In genomic region chr13:23700786-23701520, GRCm38 (mm10) we compare ENCODE assay signal across 8 mouse cellular contexts. TPM values are rescaled to one million over a fixed set of nuclear protein-coding genes. Genes with fewer than 3 reads are reported as not detected.
DNase-seq lines count a peak whose midpoint lies in the region; ATAC-seq and TF ChIP-seq lines count a peak whose summit lies in the region.

No protein-coding gene starts in this region.

- no peaks in the 10 kb centered on the region for H3K36me3 ChIP-seq in ES-Bruce4 (ENCODE audit: control insufficient read depth, insufficient read depth, low read length, poor library complexity, severe bottlenecking)
- no peaks in the 10 kb centered on the region for H3K36me3 ChIP-seq in forebrain, embryonic 11.5 days (ENCODE audit: control insufficient read depth, insufficient read depth, low read length)
- no peaks in the 10 kb centered on the region for H3K36me3 ChIP-seq in liver, postnatal 0 days (replicated peaks; ENCODE audit: insufficient read depth, low read length)

- H3K4me1 ChIP-seq in ES-Bruce4 (ENCODE audit: control insufficient read depth, insufficient read depth, low read length), result no peaks in the 10 kb centered on the region
- H3K4me1 ChIP-seq in forebrain, embryonic 11.5 days (replicated peaks; ENCODE audit: control insufficient read depth, insufficient read depth, low read length), result no peaks in the 10 kb centered on the region
- H3K4me1 ChIP-seq in liver, postnatal 0 days (ENCODE audit: insufficient read depth), result peaks cover 7% of the 10 kb centered on the region

- H3K9me3 ChIP-seq in ES-Bruce4 (replicated peaks; ENCODE audit: control insufficient read depth, insufficient read depth, low read length, poor library complexity, severe bottlenecking), result no peaks in the 10 kb centered on the region
- H3K9me3 ChIP-seq in forebrain, embryonic 11.5 days (ENCODE audit: control insufficient read depth, low read length), result no peaks in the 10 kb centered on the region
- H3K9me3 ChIP-seq in liver, postnatal 0 days (ENCODE audit: low read length), result no peaks in the 10 kb centered on the region

- H3K27ac ChIP-seq in ES-Bruce4 (ENCODE audit: insufficient read depth, low read length), result no peak overlapping the region
- no peak overlapping the region for H3K27ac ChIP-seq in forebrain, embryonic 11.5 days (ENCODE audit: low read depth, low read length)
- H3K27ac ChIP-seq in liver, postnatal 0 days (ENCODE audit: low read depth), result no peak overlapping the region

- ATAC-seq in forebrain, embryonic 11.5 days (replicated peaks; ENCODE audit: low FRiP score), result peak; percentile 33
- ATAC-seq in liver, postnatal 0 days, result peak; percentile 54

- TF ChIP-seq CTCF in ES-Bruce4 (IDR thresholded peaks at IDR 0.05; ENCODE audit: low read depth, low read length), result peak; percentile 47
- TF ChIP-seq CTCF in brain, embryonic 14.5 days (IDR thresholded peaks at IDR 0.05; ENCODE audit: borderline replicate concordance, extremely low read depth, insufficient read depth, insufficient read length), result peak; percentile 76; the same call in 1 of the 2 replicates
- TF ChIP-seq CTCF in liver, postnatal 0 days (IDR thresholded peaks at IDR 0.05; ENCODE audit: low read depth), result peak; percentile 96

- TF ChIP-seq POLR2A in ES-Bruce4 (IDR thresholded peaks at IDR 0.05; ENCODE audit: insufficient read depth, low read length), result no peak
- TF ChIP-seq POLR2A in brain, embryonic 14.5 days (IDR thresholded peaks at IDR 0.05; ENCODE audit: borderline replicate concordance, extremely low read depth, insufficient read depth, insufficient read length, poor library complexity, severe bottlenecking), result no peak

- 30% methylated on average over 8 of the region's 8 CpGs for WGBS in forebrain, embryonic 11.5 days
- WGBS in liver, postnatal 0 days (ENCODE audit: insufficient replicate concordance), result 15% methylated on average over 8 of the region's 8 CpGs

- H3K4me3 ChIP-seq in ES-Bruce4 (ENCODE audit: low read depth, low read length), result no peak overlapping the region
- H3K4me3 ChIP-seq in forebrain, embryonic 11.5 days (ENCODE audit: low read depth, low read length), result no peak overlapping the region
- H3K4me3 ChIP-seq in liver, postnatal 0 days (ENCODE audit: low read depth, low read length), result no peak overlapping the region

- TF ChIP-seq EP300 in ES-Bruce4 (IDR thresholded peaks at IDR 0.05; ENCODE audit: insufficient read depth, low read depth, low read length), result no peak
- no peak for TF ChIP-seq EP300 in liver, postnatal 0 days (IDR thresholded peaks at IDR 0.05; ENCODE audit: low read depth)

- no peak overlapping the region for H3K9ac ChIP-seq in ES-Bruce4 (ENCODE audit: low read depth, poor library complexity, severe bottlenecking)
- H3K9ac ChIP-seq in forebrain, embryonic 11.5 days (ENCODE audit: low read length), result no peak overlapping the region
- H3K9ac ChIP-seq in liver, postnatal 0 days (replicated peaks), result no peak overlapping the region

- DNase-seq in brain, embryonic 14.5 days (ENCODE audit: low read depth), result peak; percentile 82
- peak; percentile 77 for DNase-seq in forebrain, embryonic 11.5 days (ENCODE audit: low spot score)
- peak; percentile 82 to 88 for DNase-seq in heart, postnatal 10 days
- peak; percentile 86 for DNase-seq in layer of hippocampus, adult 11-12 months (ENCODE audit: low spot score)
- DNase-seq in liver, postnatal 0 days, result peak; percentile 76
- DNase-seq in ovary, postnatal 14 days (ENCODE audit: low spot score), result peak; percentile 63
- peak; percentile 85 for DNase-seq in thymus, postnatal 0 days (ENCODE audit: low spot score)

- no peak overlapping the region for H3K4me2 ChIP-seq in forebrain, embryonic 11.5 days (ENCODE audit: low read depth, low read length, severe bottlenecking)
- peak overlapping the region; percentile 11; the same call in 1 of the 2 replicates for H3K4me2 ChIP-seq in liver, postnatal 0 days (ENCODE audit: low read depth, low read length)

- no peaks in the 10 kb centered on the region for H3K27me3 ChIP-seq in ES-Bruce4 (ENCODE audit: control insufficient read depth, insufficient read depth, low read length, poor library complexity, severe bottlenecking)
- no peaks in the 10 kb centered on the region for H3K27me3 ChIP-seq in forebrain, embryonic 11.5 days (ENCODE audit: control insufficient read depth, insufficient read depth, low read length)
- no peaks in the 10 kb centered on the region for H3K27me3 ChIP-seq in liver, postnatal 0 days (ENCODE audit: insufficient read depth, low read length)

- intact Hi-C loops in heart, postnatal 10 days (cut with DNase I), result loop anchor here (1.0 kb wide), 1 partner anchor 31 kb away; no protein-coding TSS in a partner anchor

RNA-seq across cellular contexts. Expression of gene Hist1h4c, which starts 2.7 kb away (rescaled TPM):
- 1.3 and 2.5 TPM in 2 replicates for polyA plus RNA-seq in ES-Bruce4 (2011; ENCODE audit: insufficient read depth, insufficient read length, low read depth, missing spikeins)
- 4.6 and 11.6 TPM in 2 replicates for polyA plus RNA-seq in brain, embryonic 14.5 days (2012; rRNA removed)
- polyA plus RNA-seq in forebrain, embryonic 11.5 days (2014; fragmentation: Nextera tagmentation; extraction: Ambion mirVana), result 6.0 and 6.8 TPM in 2 replicates
- 100 to 1,000 TPM; 105 to 116 TPM for total RNA-seq in heart, postnatal 10 days (2021)
- 6.2 and 6.5 TPM in 2 replicates for polyA plus RNA-seq in liver, postnatal 0 days (2015; fragmentation: Nextera tagmentation; extraction: Ambion mirVana)
- polyA plus RNA-seq in thymus, postnatal 0 days (2015; fragmentation: Nextera tagmentation; extraction: Ambion mirVana), result 22.4 and 29.5 TPM in 2 replicates

RNA-seq across cellular contexts. Expression of gene Hist1h1t, which starts 5.3 kb away (rescaled TPM):
- not detected in 2 replicates for polyA plus RNA-seq in ES-Bruce4 (2011; ENCODE audit: insufficient read depth, insufficient read length, low read depth, missing spikeins)
- polyA plus RNA-seq in brain, embryonic 14.5 days (2012; rRNA removed), result 0.08 TPM in 1 of 2 replicates, not detected in the other
- polyA plus RNA-seq in forebrain, embryonic 11.5 days (2014; fragmentation: Nextera tagmentation; extraction: Ambion mirVana), result 0.51 TPM in 1 of 2 replicates, not detected in the other
- under 1 TPM; 0.29 to 0.67 TPM for total RNA-seq in heart, postnatal 10 days (2021)
- polyA plus RNA-seq in liver, postnatal 0 days (2015; fragmentation: Nextera tagmentation; extraction: Ambion mirVana), result not detected in 2 replicates
- polyA plus RNA-seq in thymus, postnatal 0 days (2015; fragmentation: Nextera tagmentation; extraction: Ambion mirVana), result not detected in 2 replicates

RNA-seq across cellular contexts. Expression of gene Hfe, which starts 9.7 kb away (rescaled TPM):
- polyA plus RNA-seq in ES-Bruce4 (2011; ENCODE audit: insufficient read depth, insufficient read length, low read depth, missing spikeins), result not detected in 2 replicates
- 1.7 and 2.3 TPM in 2 replicates for polyA plus RNA-seq in brain, embryonic 14.5 days (2012; rRNA removed)
- polyA plus RNA-seq in forebrain, embryonic 11.5 days (2014; fragmentation: Nextera tagmentation; extraction: Ambion mirVana), result 2.2 TPM in 2 replicates
- 10 to 100 TPM; 26.7 to 32.4 TPM for total RNA-seq in heart, postnatal 10 days (2021)
- 24.0 and 25.1 TPM in 2 replicates for polyA plus RNA-seq in liver, postnatal 0 days (2015; fragmentation: Nextera tagmentation; extraction: Ambion mirVana)
- 9.4 and 9.7 TPM in 2 replicates for polyA plus RNA-seq in thymus, postnatal 0 days (2015; fragmentation: Nextera tagmentation; extraction: Ambion mirVana)

RNA-seq across cellular contexts. Expression of gene Hist1h2bc, which starts 17.0 kb away (rescaled TPM):
- polyA plus RNA-seq in ES-Bruce4 (2011; ENCODE audit: insufficient read depth, insufficient read length, low read depth, missing spikeins), result 9.1 and 10.6 TPM in 2 replicates
- 32.0 and 48.5 TPM in 2 replicates for polyA plus RNA-seq in brain, embryonic 14.5 days (2012; rRNA removed)
- polyA plus RNA-seq in forebrain, embryonic 11.5 days (2014; fragmentation: Nextera tagmentation; extraction: Ambion mirVana), result 23.4 and 25.3 TPM in 2 replicates
- total RNA-seq in heart, postnatal 10 days (2021), result 10 to 100 TPM; 50.8 to 51.3 TPM
- 168 and 180 TPM in 2 replicates for polyA plus RNA-seq in liver, postnatal 0 days (2015; fragmentation: Nextera tagmentation; extraction: Ambion mirVana)
- 61.5 and 62.8 TPM in 2 replicates for polyA plus RNA-seq in thymus, postnatal 0 days (2015; fragmentation: Nextera tagmentation; extraction: Ambion mirVana)

RNA-seq across cellular contexts. Expression of gene Hist1h2ac, which starts 17.2 kb away (rescaled TPM):
- 0.37 and 0.91 TPM in 2 replicates for polyA plus RNA-seq in ES-Bruce4 (2011; ENCODE audit: insufficient read depth, insufficient read length, low read depth, missing spikeins)
- 1.7 and 1.8 TPM in 2 replicates for polyA plus RNA-seq in brain, embryonic 14.5 days (2012; rRNA removed)
- 1.1 and 1.2 TPM in 2 replicates for polyA plus RNA-seq in forebrain, embryonic 11.5 days (2014; fragmentation: Nextera tagmentation; extraction: Ambion mirVana)
- 1 to 10 TPM; 5.1 to 6.2 TPM for total RNA-seq in heart, postnatal 10 days (2021)
- 0.86 and 0.88 TPM in 2 replicates for polyA plus RNA-seq in liver, postnatal 0 days (2015; fragmentation: Nextera tagmentation; extraction: Ambion mirVana)
- polyA plus RNA-seq in thymus, postnatal 0 days (2015; fragmentation: Nextera tagmentation; extraction: Ambion mirVana), result 1.6 and 2.0 TPM in 2 replicates
